Mouse (Mus musculus): ENCODE data around the gene Aff4. TPM values are rescaled to one million over a fixed set of nuclear protein-coding genes. Genes with fewer than 3 reads are reported as not detected.

The Aff4 gene
- polyA plus RNA-seq, 1 experiment, result 27.8 TPM

GRCm38 (mm10) chr11:53461727-53462126 is 111.1 kb downstream of the Aff4 start:
- no peak for DNase-seq (ENCODE audit: low read depth)

GRCm38 (mm10) chr11:53463551-53464424 is 113.2 kb downstream of the Aff4 start:
- DNase-seq (ENCODE audit: low read depth), result no peak

GRCm38 (mm10) chr11:53466231-53466971 is 115.8 kb downstream of the Aff4 start:
- no peak for DNase-seq (ENCODE audit: low read depth)

- DNase-seq (ENCODE audit: low read depth), result no peak
These were observed 118.8 kb downstream of the Aff4 start for GRCm38 (mm10) chr11:53469294-53469967.

GRCm38 (mm10) chr11:53469968-53470695 is 119.5 kb downstream of the Aff4 start, which contains the start of gene Gm9837:
Gene Gm9837, minus strand, starts transcription at chr11:53470479.
- no peak for DNase-seq (ENCODE audit: low read depth)

Other genes starting within 250 kb of the Aff4 start
- gene Hspa4, start 50.4 kb upstream of the Aff4 start, polyA plus RNA-seq (2012; rRNA removed), result 24.9 and 29.7 TPM in 2 replicates
- gene Zcchc10, start 26.2 kb upstream of the Aff4 start, polyA plus RNA-seq (2012; rRNA removed), result 3.1 and 5.3 TPM in 2 replicates
- gene Leap2, start 72.3 kb downstream of the Aff4 start, polyA plus RNA-seq (2012; rRNA removed), result not detected in 2 replicates
- gene Uqcrq, start 80.0 kb downstream of the Aff4 start, polyA plus RNA-seq (2012; rRNA removed), result 537 and 665 TPM in 2 replicates
- 0.88 and 1.5 TPM in 2 replicates for gene Gdf9, start 80.2 kb downstream of the Aff4 start, polyA plus RNA-seq (2012; rRNA removed)
- 1.3 and 1.4 TPM in 2 replicates for gene Gm10447, start 106.3 kb downstream of the Aff4 start, polyA plus RNA-seq (2012; rRNA removed)
- 12.6 and 12.8 TPM in 2 replicates for gene Shroom1, start 106.4 kb downstream of the Aff4 start, polyA plus RNA-seq (2012; rRNA removed)
- gene Gm9837, start 119.6 kb downstream of the Aff4 start, polyA plus RNA-seq (2012; rRNA removed), result not detected in 2 replicates
- not detected in 2 replicates for gene Gm9945, start 129.3 kb downstream of the Aff4 start, polyA plus RNA-seq (2012; rRNA removed)
- 0.15 and 0.19 TPM in 2 replicates for gene Sowaha, start 129.4 kb downstream of the Aff4 start, polyA plus RNA-seq (2012; rRNA removed)
- 24.9 and 27.7 TPM in 2 replicates for gene Sept8, start 168.4 kb downstream of the Aff4 start, polyA plus RNA-seq (2012; rRNA removed)
- gene Kif3a, start 216.5 kb downstream of the Aff4 start, polyA plus RNA-seq (2012; rRNA removed), result 5.9 and 6.4 TPM in 2 replicates

All from gonadal fat pad, adult 2 months (tissue).